7 mouse cellular contexts compared by ENCODE assay signal in the genomic region with DNA sequence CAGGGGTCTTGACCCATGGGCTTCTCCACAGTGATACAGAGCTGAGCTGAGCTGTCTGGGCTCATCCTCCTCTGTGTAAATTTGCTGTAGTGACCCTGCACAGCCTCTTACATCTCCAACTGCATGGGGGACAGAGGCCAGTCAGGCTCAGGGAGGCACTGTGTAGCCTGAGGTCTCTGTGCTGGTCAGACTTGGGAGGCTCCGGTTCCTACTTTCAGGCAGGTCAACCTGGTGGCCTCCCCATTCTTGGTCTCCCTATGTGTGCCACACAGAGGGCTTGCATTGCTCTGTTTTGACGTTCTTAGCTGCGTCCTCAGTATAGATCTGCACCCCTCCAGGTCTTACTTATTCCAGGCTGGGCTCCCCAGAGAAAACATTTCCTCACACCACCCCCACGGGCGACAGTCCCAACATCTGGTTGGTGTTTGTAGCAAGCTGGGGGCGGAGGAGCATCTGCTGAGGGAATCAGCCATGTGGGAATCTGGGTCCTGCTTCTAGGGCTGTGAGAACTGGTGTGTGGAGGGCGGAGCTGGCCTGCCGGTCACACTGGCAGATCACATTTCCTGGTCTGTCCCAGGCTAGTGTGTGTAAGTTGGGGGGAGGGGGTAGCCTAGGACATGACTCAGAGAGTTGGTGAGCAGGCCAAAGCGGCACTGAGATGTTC. TPM values are rescaled to one million over a fixed set of nuclear protein-coding genes. Genes with fewer than 3 reads are reported as not detected.
DNase-seq lines count a peak whose midpoint lies in the region; ATAC-seq and TF ChIP-seq lines count a peak whose summit lies in the region.

No protein-coding gene starts in this region.

- peak overlapping the region; percentile 24 for H3K4me2 ChIP-seq in lung, embryonic 15.5 days
- H3K4me2 ChIP-seq in forebrain, embryonic 11.5 days (ENCODE audit: low read depth, low read length, severe bottlenecking): no peak overlapping the region

- H3K27ac ChIP-seq in heart, adult 2 months: peak overlapping the region; percentile 77
- peak overlapping the region; percentile 86 for H3K27ac ChIP-seq in lung, embryonic 15.5 days
- H3K27ac ChIP-seq in forebrain, embryonic 11.5 days (ENCODE audit: low read depth, low read length): no peak overlapping the region

- peak; percentile 51 for DNase-seq in brain, embryonic 14.5 days (ENCODE audit: low read depth)
- peak; percentile 80 to 87 for DNase-seq in heart, adult 2 months
- DNase-seq in kidney, adult 9 months: peak; percentile 73
- no peak for DNase-seq in cerebellum, adult 9-11 months
- DNase-seq in forebrain, embryonic 11.5 days (ENCODE audit: low spot score): no peak

- TF ChIP-seq CTCF in E14TG2a.4 (conservative IDR thresholded peaks at IDR 0.05; ENCODE audit: low read length): no peak
- TF ChIP-seq CTCF in brain, embryonic 14.5 days (IDR thresholded peaks at IDR 0.05; ENCODE audit: borderline replicate concordance, extremely low read depth, insufficient read depth, insufficient read length): no peak
- no peak for TF ChIP-seq CTCF in heart, adult 2 months (IDR thresholded peaks at IDR 0.05)

- TF ChIP-seq EP300 in heart, adult 2 months (IDR thresholded peaks at IDR 0.05; ENCODE audit: insufficient read depth, low read depth, low read length): peak; percentile 97

- H3K36me3 ChIP-seq in E14TG2a.4 (ENCODE audit: insufficient read depth, low read length): no peaks in the 10 kb centered on the region
- no peaks in the 10 kb centered on the region for H3K36me3 ChIP-seq in heart, adult 2 months (ENCODE audit: control insufficient read depth, insufficient read depth, low read length)
- no peaks in the 10 kb centered on the region for H3K36me3 ChIP-seq in lung, embryonic 15.5 days
- no peaks in the 10 kb centered on the region for H3K36me3 ChIP-seq in forebrain, embryonic 11.5 days (ENCODE audit: control insufficient read depth, insufficient read depth, low read length)

- no peaks in the 10 kb centered on the region for H3K9me3 ChIP-seq in E14TG2a.4 (ENCODE audit: low read length)
- H3K9me3 ChIP-seq in lung, embryonic 15.5 days: no peaks in the 10 kb centered on the region
- H3K9me3 ChIP-seq in forebrain, embryonic 11.5 days (ENCODE audit: control insufficient read depth, low read length): no peaks in the 10 kb centered on the region

- 0 out of 2 replicates have a peak overlapping the region, but pooled peaks have one; percentile 1 for H3K9ac ChIP-seq in heart, adult 2 months (ENCODE audit: low read depth, low read length)
- 0 out of 2 replicates have a peak overlapping the region, but pooled peaks have one; percentile 5 for H3K9ac ChIP-seq in lung, embryonic 15.5 days
- no peak overlapping the region for H3K9ac ChIP-seq in forebrain, embryonic 11.5 days (ENCODE audit: low read length)

- 35% methylated on average over 9 of the region's 9 CpGs for WGBS in heart, adult 2 months
- 19% methylated on average over 9 of the region's 9 CpGs for WGBS in lung, embryonic 15.5 days
- WGBS in forebrain, embryonic 11.5 days: 55% methylated on average over 9 of the region's 9 CpGs

- intact Hi-C loops in heart, adult 2 months (cut with DNase I): loop anchor here (2.0 kb wide), 1 partner anchor 33 kb away; no protein-coding TSS in a partner anchor

- peaks cover 30% of the 10 kb centered on the region for H3K4me1 ChIP-seq in E14TG2a.4 (replicated peaks; ENCODE audit: low read depth, low read length)
- H3K4me1 ChIP-seq in heart, adult 2 months (ENCODE audit: control insufficient read depth, insufficient read depth, low read length): peaks cover 21% of the 10 kb centered on the region
- peaks cover 33% of the 10 kb centered on the region for H3K4me1 ChIP-seq in lung, embryonic 15.5 days
- H3K4me1 ChIP-seq in forebrain, embryonic 11.5 days (replicated peaks; ENCODE audit: control insufficient read depth, insufficient read depth, low read length): peaks cover 7% of the 10 kb centered on the region; the same call in 1 of the 2 replicates

- peak; percentile 92 for ATAC-seq in lung, embryonic 15.5 days (ENCODE audit: borderline replicate concordance, extremely low read depth, low FRiP score, low TSS enrichment)
- no peak for ATAC-seq in forebrain, embryonic 11.5 days (replicated peaks; ENCODE audit: low FRiP score)

- no peak for TF ChIP-seq POLR2A in brain, embryonic 14.5 days (IDR thresholded peaks at IDR 0.05; ENCODE audit: borderline replicate concordance, extremely low read depth, insufficient read depth, insufficient read length, poor library complexity, severe bottlenecking)
- TF ChIP-seq POLR2A in heart, adult 2 months (IDR thresholded peaks at IDR 0.05; ENCODE audit: insufficient read depth, low read depth, low read length): peak; percentile 49; the same call in 1 of the 2 replicates

- H3K27me3 ChIP-seq in E14TG2a.4 (ENCODE audit: insufficient read depth, low read length): no peaks in the 10 kb centered on the region
- no peaks in the 10 kb centered on the region for H3K27me3 ChIP-seq in heart, adult 2 months (ENCODE audit: control insufficient read depth, insufficient read depth, low read length)
- H3K27me3 ChIP-seq in lung, embryonic 15.5 days: no peaks in the 10 kb centered on the region
- no peaks in the 10 kb centered on the region for H3K27me3 ChIP-seq in forebrain, embryonic 11.5 days (ENCODE audit: control insufficient read depth, insufficient read depth, low read length)

- H3K4me3 ChIP-seq in E14TG2a.4 (replicated peaks; ENCODE audit: low read length): 0 out of 2 replicates have a peak overlapping the region, but pooled peaks have one; percentile 10
- no peak overlapping the region for H3K4me3 ChIP-seq in heart, adult 2 months
- no peak overlapping the region for H3K4me3 ChIP-seq in lung, embryonic 15.5 days
- no peak overlapping the region for H3K4me3 ChIP-seq in forebrain, embryonic 11.5 days (ENCODE audit: low read depth, low read length)

- H3K79me2 ChIP-seq in heart, adult 2 months (replicated peaks; ENCODE audit: control insufficient read depth, insufficient read depth, low read length): no peaks in the 10 kb centered on the region

RNA-seq across cellular contexts. Expression of a gene that starts 9.0 kb away (rescaled TPM):
- 30.5 and 42.4 TPM in 2 replicates for polyA plus RNA-seq in brain, embryonic 14.5 days (2012; rRNA removed)
- 10 to 100 TPM; 31.6 to 32.4 TPM for total RNA-seq in heart, adult 2 months (2021)
- polyA plus RNA-seq in heart, adult 2 months (2012; rRNA removed): 22.0 and 23.2 TPM in 2 replicates
- 22.1 and 23.9 TPM in 2 replicates for polyA plus RNA-seq in lung, embryonic 15.5 days (2015; fragmentation: Nextera tagmentation; extraction: Ambion mirVana)
- 68.3 and 70.9 TPM in 2 replicates for polyA plus RNA-seq in forebrain, embryonic 11.5 days (2014; fragmentation: Nextera tagmentation; extraction: Ambion mirVana)

RNA-seq across cellular contexts. Expression of a gene that starts 54.3 kb away (rescaled TPM):
- polyA plus RNA-seq in brain, embryonic 14.5 days (2012; rRNA removed): 139 and 192 TPM in 2 replicates
- 100 to 1,000 TPM; 102 to 111 TPM for total RNA-seq in heart, adult 2 months (2021)
- polyA plus RNA-seq in heart, adult 2 months (2012; rRNA removed): 499 and 610 TPM in 2 replicates
- 339 and 341 TPM in 2 replicates for polyA plus RNA-seq in lung, embryonic 15.5 days (2015; fragmentation: Nextera tagmentation; extraction: Ambion mirVana)
- polyA plus RNA-seq in forebrain, embryonic 11.5 days (2014; fragmentation: Nextera tagmentation; extraction: Ambion mirVana): 58.4 and 63.7 TPM in 2 replicates

Comparison
In these comparisons a context has a peak if more than half of its experiments do, and no peak if none do; other contexts are left out.
1. DNase-seq: peak in brain, embryonic 14.5 days (single experiment), heart, adult 2 months (2 of 2) and kidney, adult 9 months (single experiment); none in cerebellum, adult 9-11 months (single experiment) and forebrain, embryonic 11.5 days (single experiment).